Mouse (Mus musculus): ENCODE results near the gene Ino80. TPM values are rescaled to one million over a fixed set of nuclear protein-coding genes. Genes with fewer than 3 reads are reported as not detected.
"Not testable (repeated sequence)": the region's sequence is repeated elsewhere in the genome, so short reads cannot be mapped to it uniquely, and the experiment has no call there.

Ino80 gene
- total RNA-seq (2015; ENCODE audit: low replicate concordance) (10.9 and 11.9 TPM in 2 replicates), total RNA-seq (2017; ENCODE audit: low replicate concordance) (10.0 and 11.1 TPM in 2 replicates)

DNA sequence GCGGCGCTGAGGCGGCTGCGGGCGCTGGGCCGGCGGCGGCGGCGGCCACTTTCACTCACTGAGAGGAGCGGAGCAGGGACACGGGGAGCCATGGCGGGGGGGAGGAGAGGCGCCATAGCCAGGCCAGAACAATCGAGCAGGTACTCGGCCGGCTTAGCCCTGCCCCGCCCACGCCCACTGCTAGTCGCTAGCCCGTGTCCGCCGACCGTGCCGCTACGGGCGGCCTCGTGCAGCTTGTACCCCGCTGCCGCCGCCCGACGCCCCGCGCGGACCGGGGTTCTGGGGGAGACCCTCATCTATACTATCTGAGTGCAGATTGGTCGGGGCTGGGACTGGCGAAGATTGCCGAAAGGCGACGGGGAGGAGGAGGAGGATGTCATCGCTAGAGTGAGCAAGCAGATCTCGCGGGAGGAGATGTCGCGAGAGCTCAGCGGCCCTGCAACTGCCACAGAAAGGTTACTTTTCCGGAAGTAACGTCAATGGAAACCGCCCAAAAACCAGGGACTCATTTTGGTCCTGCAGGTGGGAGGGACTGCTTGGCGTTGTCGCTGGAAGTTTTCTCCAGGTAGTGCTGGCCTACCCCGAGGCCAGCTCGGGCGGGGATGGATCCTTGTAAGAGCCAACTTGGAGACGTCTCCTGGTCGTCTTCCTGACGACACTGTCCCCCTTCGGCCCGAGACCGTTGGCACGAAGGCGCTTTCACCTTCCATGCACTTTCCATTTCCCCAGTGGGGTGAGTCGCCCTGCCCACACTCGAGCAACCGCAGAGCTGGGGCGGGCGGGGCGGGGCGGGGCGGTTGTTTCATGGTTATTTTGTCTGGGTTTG is at the start of gene Ino80:
TSS of gene Ino80 (minus strand) at position 117 of the 826 bp plus-strand sequence.
- peak; percentile 94 for ATAC-seq (replicated peaks; ENCODE audit: low FRiP score, poor library complexity, severe bottlenecking)

DNA sequence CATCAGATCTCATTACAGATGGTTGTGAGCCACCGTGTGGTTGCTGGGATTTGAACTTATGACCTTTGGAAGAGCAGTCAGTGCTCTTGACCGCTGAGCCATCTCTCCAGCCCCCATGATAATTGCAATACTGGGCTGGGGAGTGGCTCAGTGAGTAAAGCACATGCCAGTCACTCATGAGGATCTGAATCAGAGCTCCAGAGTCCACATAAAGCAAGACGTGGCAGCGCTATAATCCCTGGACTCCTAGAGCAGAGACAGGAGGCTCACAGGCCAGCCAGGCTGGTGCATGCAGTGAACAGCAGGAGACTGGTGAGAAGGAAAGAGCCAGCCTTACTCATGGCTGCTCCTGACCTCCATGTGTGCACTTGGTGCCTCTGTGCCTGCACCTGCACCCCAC is 47.9 kb upstream of the Ino80 start:
- no peak for ATAC-seq (replicated peaks; ENCODE audit: low FRiP score, poor library complexity, severe bottlenecking)

DNA sequence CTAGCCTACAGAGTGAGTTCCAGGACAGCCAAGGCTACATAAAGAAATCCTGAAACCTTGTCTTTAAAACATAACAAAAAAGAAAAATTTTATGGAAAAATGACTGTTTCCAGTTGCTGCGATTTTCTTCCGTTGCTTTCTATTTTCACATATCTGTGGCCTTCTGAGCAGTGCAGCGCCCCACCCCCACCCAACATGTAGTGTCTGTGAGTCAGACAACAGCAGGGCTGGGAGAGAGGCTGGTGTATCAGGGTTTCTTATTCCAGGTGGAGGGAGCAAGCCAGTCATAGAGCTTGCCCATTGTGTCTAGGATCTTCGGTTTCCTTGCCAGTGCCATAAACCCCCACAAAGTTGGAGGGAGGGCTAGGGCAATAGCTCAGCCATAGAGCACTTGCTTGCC is 46.3 kb upstream of the Ino80 start:
- no peak for ATAC-seq (replicated peaks; ENCODE audit: low FRiP score, poor library complexity, severe bottlenecking)

DNA sequence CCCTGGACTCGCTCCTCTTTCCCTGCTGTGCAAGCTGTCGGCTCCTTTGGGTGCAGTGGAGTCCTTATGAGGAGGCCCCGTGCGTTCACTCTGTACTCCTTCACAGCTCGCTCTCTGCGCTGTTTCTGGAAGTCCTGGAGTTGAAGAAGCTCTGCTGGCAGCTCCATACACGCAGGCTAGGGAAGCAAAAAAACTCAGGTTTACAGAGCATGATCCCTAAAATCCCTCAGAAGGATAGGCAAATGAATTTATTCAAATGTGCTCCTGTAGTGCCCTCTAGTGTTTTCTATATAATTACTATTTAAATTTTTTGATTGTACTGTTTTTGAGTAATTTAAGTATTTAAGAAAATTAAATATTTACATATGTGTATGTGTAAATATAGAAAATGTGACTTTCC is 43.1 kb upstream of the Ino80 start:
- no peak for ATAC-seq (replicated peaks; ENCODE audit: low FRiP score, poor library complexity, severe bottlenecking)

DNA sequence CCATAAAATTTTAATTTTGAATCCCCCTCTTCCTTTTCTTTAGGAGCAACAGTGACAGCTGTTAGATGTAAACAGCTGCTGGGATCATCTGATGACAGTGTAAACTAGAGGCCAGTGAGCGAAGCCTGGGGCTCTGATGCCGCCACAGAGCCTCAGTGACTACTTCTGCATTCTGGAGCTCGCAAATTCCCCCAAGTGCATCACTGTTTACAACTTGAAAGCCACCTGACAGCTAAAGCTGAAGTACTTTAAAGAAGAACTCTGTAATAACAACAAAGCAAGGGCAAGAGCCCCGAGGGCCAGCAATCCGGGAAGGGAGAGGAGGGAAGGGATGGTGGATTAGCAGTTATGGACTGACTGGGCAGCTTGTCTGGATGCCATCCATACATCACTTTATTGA is 39.3 kb upstream of the Ino80 start:
- no peak for ATAC-seq (replicated peaks; ENCODE audit: low FRiP score, poor library complexity, severe bottlenecking)

DNA sequence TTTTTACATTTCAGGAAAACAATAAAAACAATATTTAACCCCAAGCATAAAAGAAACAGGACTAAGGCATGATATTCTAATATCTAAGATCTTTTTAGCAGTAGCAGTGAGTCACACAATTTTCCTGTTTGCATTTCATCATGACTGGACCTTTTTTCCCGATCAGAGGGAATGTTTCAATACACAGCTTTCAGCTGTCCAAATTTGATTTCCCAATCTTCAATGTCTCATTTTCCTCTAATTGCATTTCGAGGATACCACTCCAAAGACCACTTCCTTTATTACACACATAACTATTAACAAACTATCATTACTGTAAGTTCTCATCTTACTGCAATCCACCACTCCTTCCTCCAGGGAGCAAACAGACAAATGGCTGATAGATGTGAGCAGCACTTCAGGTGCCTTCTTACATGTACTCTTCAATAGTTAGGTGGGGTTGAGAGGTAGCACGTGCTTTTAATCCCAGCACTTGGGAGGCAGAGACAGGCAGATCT is 36.6 kb upstream of the Ino80 start:
- ATAC-seq (replicated peaks; ENCODE audit: low FRiP score, poor library complexity, severe bottlenecking) = no peak

DNA sequence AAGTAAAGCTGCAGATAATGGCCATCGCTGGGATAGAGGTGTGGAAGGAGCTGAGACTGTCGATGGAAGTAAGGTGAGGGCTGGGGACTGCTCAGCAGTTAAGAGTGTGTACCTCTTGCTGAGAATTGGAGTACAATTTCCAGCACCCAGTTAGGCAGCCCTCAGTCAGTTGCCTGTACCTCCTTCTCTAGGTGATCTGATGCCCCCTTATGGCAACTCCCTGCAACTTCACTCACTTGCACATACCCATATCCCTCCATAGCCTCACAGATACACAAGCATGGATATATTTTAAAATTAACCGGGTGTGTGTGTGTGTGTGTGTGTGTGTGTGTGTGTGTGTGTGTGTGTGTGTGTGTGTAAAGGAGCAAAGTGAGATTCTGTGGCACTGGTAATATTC is 34.8 kb upstream of the Ino80 start:
- ATAC-seq (replicated peaks; ENCODE audit: low FRiP score, poor library complexity, severe bottlenecking) = peak; percentile 52; the same call in 1 of the 2 replicates

DNA sequence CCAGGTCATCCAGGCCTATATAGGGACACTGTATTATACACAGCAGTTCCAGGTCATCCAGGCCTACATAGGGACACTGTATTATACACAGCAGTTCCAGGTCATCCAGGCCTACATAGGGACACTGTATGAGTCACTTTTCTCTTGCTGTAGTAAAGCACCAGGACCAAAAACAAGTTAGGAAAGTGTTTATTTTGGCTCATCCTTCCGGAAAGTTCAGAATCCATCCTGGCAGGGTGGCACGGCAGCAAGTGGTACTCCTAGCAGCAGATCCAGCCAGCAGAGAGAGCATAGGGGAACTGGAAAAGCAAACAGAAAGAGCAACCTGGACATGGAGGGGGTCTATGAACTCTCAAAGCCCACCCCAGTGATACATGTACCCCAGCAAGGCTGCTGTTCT is 33.4 kb upstream of the Ino80 start:
- ATAC-seq (replicated peaks; ENCODE audit: low FRiP score, poor library complexity, severe bottlenecking) = no peak

DNA sequence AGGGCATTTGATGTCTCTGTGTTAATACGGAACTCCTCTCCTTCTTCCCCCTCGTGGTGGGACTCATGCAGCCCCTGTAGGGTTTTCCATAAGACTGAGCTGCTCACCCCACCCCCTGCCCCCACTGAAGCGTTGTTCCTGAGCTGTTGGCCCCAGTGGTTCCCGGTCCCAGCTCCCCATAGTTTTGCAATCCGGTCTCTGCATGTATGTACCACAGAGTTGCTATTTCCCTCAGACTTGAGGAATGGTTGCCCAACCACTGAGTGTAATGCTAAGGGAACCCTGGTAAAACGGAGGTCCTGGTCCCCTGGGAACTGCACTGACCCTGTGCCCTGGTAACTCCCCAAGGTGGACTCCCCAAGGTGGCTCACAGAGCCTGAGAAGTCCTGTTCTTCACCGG is 31.0 kb upstream of the Ino80 start:
- not testable (repeated sequence) for ATAC-seq (replicated peaks; ENCODE audit: low FRiP score, poor library complexity, severe bottlenecking)

DNA sequence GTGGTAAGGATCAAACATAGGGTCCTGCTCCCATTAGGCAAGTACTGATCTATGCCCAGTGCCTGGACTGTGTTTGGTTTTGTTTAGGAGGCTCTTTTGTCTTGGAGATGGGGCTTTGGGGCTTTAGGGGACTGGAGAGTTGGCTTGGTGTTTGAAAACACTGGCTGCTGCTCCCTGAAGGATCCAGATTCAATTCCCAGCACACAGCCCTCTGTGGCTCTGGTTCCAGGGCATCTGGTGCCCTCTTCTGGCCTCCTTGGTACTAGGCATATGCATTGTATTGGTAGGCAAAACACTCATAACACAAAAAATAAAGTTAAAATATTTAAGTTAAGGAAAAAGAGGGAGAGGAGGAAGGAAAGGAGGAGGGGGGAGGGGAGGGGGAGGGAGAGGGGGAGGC is 29.6 kb upstream of the Ino80 start:
- no peak for ATAC-seq (replicated peaks; ENCODE audit: low FRiP score, poor library complexity, severe bottlenecking)

DNA sequence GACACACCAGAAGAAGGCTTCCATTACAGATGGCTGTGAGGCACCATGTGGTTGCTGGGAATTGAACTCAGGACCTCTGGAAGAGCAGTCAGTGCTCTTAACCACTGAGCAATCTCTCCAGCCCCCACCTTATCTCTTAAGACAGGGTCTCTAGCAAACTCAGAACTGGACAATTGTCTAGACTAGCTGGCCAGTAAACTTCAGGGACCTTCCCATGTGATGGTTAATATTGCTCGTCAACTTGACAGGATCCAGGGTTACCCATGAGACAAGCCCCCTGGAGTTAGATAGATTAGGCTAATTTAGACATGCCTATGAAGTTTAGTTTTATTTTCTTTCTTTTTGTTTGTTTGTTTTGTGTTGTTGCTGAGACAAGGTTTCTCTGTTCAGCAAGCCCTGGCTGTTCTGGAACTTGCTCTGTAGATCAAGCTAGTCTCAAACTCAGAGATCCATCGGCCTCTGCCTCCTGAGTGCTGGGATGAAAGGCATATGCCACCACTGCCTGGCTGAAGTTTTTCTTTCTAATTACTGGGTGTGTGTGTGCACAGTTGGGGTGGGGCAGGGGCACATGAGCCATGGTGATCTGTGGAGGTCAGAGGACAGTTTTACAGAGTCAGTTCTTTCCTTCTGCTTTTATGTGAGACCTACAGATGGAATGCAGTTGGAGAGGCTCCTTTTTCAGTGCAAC is 23.6 kb upstream of the Ino80 start:
- no peak for ATAC-seq (replicated peaks; ENCODE audit: low FRiP score, poor library complexity, severe bottlenecking)

DNA sequence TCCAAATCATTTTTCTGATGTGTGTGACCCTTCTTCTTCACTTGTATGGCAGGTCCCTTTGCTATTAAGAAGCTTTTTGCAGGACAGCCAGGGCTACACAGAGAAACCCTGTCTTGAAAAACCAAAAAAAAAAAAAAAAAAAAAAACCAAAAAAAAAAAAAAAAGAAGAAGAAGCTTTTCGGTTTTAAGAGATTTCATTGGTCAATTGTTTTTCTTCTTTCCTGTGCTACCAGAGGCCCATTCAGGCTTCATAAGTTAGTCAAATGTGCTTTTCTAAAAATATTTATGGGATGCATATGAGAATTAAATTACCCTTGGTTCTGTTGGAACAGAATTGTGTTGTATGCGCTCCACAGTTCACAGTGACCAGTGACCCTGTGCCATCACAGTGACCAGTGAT is 21.4 kb upstream of the Ino80 start:
- ATAC-seq (replicated peaks; ENCODE audit: low FRiP score, poor library complexity, severe bottlenecking) = no peak

DNA sequence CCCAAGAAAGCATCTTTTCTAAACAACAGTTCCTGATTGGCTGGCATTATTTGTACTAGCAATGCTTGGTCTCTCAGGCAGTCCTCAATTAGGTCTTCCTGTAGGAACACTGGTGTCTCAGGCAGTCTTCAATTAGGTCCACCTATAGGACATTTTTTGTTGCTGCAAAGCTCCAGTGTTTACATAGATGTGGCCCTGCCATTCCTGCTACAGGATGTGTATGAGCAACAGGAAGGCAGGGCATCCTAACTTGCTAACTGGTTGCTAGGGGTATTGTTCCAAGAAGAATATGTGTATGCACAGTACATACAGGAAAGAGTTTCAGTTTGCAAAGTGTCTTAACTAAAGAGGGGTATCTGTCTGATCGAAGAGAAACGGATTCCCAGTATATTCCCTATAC is 18.6 kb upstream of the Ino80 start:
- no peak for ATAC-seq (replicated peaks; ENCODE audit: low FRiP score, poor library complexity, severe bottlenecking)

DNA sequence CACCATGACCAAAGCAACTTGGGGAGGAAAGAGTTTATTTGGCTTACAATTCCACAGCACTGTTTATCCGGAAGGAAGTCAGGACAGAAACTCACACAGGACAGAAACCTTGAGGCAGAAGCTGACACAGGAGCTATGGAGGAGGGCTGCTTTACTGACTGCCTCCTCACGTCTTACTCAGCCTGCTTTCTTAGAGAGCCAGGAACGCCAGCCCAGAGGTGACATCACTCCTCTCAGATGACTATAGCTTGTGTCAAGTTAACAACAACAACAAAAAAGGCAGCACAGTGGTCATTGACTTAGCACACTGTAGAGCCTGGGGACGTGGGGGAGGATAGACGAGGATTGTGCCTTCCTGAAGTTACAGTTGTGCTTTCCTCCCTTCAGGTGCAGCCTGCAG is 14.5 kb upstream of the Ino80 start:
- no peak for ATAC-seq (replicated peaks; ENCODE audit: low FRiP score, poor library complexity, severe bottlenecking)

DNA sequence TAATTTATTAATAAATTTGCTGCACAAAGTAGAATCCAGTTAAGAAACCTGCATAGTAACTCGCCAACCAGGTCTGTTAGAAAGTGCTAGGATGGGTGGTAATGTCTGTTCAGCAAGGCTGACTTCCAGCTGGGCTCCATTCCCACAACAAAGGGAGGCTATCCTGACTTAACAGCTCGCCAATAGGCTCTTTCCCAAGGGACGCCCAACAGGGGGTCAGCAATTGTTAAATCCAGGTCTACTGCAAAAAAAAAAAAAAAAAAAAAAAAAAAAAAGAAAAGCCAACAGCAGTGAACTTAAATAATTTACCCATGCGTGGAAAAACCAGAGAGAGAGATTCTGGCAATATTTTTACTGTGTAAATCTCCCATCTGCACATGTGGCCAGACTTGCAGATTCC is 9.0 kb upstream of the Ino80 start:
- ATAC-seq (replicated peaks; ENCODE audit: low FRiP score, poor library complexity, severe bottlenecking) = no peak

DNA sequence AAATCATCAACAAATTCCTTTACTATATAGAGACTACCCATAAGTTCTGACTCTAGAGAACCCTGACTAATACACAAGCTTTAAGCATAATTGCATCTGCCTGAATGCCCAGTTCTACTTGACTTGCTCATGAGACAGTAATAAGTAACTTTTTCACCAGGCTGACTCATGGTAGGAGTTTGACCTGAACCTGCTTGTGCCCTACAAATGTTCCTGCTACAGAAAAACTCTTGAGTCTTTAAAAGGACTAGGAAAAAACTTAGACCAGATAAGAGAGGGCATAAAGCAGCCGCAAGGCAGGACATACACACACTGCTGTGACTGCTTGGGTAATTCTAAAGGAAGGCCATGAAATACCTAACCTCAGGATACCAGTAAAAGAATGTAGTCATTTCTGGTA is 4.8 kb upstream of the Ino80 start:
- ATAC-seq (replicated peaks; ENCODE audit: low FRiP score, poor library complexity, severe bottlenecking) = no peak

DNA sequence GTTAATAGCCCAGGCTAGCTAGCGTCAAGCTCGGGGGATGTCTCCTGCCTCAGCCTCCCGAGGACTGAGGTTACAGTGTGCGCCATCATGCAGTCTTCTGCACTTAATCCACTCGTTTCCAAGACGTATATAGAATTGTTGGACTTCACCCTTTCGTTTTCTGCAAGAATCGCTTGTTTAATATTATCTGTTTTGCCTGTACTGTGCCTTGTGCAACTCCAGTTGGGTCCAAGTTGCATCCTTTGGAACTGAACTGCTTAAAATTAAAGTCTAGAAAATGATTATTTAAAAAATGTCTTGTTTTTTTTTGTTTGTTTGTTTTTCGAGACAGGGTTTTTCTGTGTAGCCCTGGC is 886 bp upstream of the Ino80 start:
- ATAC-seq (replicated peaks; ENCODE audit: low FRiP score, poor library complexity, severe bottlenecking) = no peak

DNA sequence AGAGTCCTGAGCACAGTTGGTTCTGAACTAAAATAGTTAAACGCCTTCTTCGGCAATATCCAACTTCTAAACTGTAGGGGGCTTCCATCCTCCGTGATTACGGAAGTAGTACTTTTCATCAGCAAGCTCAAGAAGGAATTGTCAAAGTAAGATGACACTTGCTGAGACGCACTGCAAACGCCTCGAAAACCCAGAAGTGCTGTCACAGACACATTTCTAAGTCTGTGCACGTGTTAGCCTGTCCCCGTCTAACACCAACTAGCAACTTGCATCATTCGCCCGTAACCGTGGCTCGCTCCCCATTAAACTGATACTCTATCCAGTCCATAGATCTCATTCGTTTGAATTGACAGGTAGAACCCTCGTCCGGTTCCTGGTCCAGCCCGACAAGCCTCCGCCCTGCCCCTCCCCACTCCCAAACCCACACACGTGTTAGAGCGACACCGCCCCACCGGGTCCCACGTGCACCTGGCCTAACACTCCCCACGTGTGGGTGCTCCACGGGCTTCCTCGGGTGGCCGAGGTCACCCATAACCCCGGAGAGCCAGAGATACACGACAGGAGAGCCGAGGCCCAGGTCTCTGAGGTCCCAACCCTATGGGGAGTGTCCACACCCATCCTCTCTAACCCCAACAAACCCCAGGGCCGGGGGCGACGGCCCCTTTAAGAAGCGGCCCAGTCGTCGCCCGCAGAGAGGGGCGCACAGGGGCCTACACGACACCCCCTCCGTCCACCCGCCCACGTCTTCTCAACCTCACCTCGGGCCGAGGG is 681 bp downstream of the Ino80 start:
- peak; percentile 55 for ATAC-seq (replicated peaks; ENCODE audit: low FRiP score, poor library complexity, severe bottlenecking)

DNA sequence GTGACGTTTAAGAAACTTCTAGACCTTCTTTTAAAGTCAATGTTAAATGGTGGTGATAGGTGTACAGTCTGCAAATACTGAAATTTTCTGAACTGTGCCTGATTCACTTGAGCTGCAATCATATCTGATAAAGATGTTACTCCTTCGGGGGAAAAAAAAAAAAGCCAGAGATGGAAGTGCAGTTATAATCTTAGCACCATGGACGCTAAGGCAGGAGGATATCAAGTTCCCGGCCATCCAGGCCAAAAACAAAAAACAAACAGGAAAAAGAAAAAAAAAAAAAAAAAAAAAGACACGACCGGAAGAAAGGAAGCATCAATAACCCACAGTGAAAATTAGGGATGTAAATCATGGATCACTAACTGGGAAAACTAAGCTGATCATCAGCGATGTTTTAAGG is 1.3 kb downstream of the Ino80 start:
- no peak for ATAC-seq (replicated peaks; ENCODE audit: low FRiP score, poor library complexity, severe bottlenecking)

DNA sequence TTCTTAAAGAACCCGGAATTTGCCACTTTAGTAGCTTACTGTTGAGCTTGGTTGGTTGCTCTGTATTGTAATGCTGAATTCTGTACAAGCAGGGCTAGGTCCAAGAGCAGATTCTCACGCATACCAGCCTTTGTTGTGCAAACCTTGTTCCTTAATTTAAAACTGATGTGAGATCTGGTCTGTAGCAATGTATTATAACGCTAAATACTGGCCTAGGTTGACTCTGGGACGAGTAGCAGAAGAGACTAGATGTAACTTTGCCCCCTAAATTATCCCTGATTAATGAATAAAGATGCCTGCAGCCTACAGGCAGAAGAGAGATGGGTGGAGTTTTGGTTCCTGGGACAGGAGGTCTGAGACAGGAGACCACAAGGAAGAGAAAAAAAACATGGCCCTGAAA is 13.5 kb downstream of the Ino80 start:
- no peak for ATAC-seq (replicated peaks; ENCODE audit: low FRiP score, poor library complexity, severe bottlenecking)
